Comparison of ENCODE assay signal across 8 mouse cellular contexts in the genomic region with DNA sequence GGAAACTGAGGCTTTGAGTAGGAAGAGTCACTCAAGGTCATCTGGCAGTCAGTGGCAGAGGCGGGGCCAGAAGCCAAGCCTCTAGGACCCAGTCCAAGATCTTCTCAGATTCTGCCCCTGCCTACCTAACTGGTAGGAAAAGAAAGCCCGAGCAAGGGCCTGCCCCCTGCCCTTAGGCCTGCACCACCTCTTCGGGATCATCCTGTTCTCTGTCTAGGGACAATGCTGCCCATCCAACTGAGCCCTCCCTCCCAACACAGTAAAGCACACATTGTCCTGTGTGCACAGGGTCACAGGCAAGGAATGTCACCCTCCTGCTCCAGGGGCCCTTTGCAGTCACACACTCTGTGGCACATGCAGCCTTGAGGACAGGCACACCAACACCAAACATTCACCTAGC. TPM values are rescaled to one million over a fixed set of nuclear protein-coding genes. Genes with fewer than 3 reads are reported as not detected.
DNase-seq lines count a peak whose midpoint lies in the region; ATAC-seq and TF ChIP-seq lines count a peak whose summit lies in the region.
"Had no signal": no experiment of that assay in that cellular context is flagged by ENCODE, and none has a peak within 500 bp of the region (broad histone marks: within the 10 kb centered on the region; RNA-seq: fewer than 3 reads in every experiment).

No protein-coding gene starts in this region.

- 41% methylated on average over 3 of the region's 3 CpGs for WGBS in heart, embryonic 16.5 days
- 55% methylated on average over 3 of the region's 3 CpGs for WGBS in midbrain, embryonic 11.5 days

- H3K36me3 ChIP-seq in G1E (replicated peaks) = peaks cover 3% of the 10 kb centered on the region
- H3K36me3 ChIP-seq in heart, embryonic 16.5 days (ENCODE audit: control insufficient read depth, insufficient read depth) = no peaks in the 10 kb centered on the region; the same call in 1 of the 2 replicates
- no peaks in the 10 kb centered on the region for H3K36me3 ChIP-seq in midbrain, embryonic 11.5 days (ENCODE audit: control insufficient read depth, insufficient read depth, low read length)

- H3K9ac ChIP-seq in heart, embryonic 16.5 days (ENCODE audit: low read length) = peak overlapping the region; percentile 98
- peak overlapping the region; percentile 83; the same call in 1 of the 2 replicates for H3K9ac ChIP-seq in midbrain, embryonic 11.5 days (ENCODE audit: low read length)

- peaks cover 80% of the 10 kb centered on the region for H3K4me1 ChIP-seq in G1E (ENCODE audit: insufficient read depth, low read depth, low read length)
- H3K4me1 ChIP-seq in heart, embryonic 16.5 days (ENCODE audit: control insufficient read depth, insufficient read depth, low read length) = peaks cover 48% of the 10 kb centered on the region
- H3K4me1 ChIP-seq in midbrain, embryonic 11.5 days (ENCODE audit: control insufficient read depth, insufficient read depth, low read length) = peaks cover 36% of the 10 kb centered on the region

- H3K27me3 ChIP-seq in G1E (ENCODE audit: insufficient read depth, low read length) = peaks cover 54% of the 10 kb centered on the region
- no peaks in the 10 kb centered on the region for H3K27me3 ChIP-seq in heart, embryonic 16.5 days (ENCODE audit: control insufficient read depth, insufficient read depth, low read length)
- H3K27me3 ChIP-seq in midbrain, embryonic 11.5 days (ENCODE audit: control insufficient read depth, insufficient read depth, low read length) = peaks cover 19% of the 10 kb centered on the region

- peak overlapping the region; percentile 87 for H3K4me2 ChIP-seq in heart, embryonic 16.5 days (ENCODE audit: low read depth, low read length)
- H3K4me2 ChIP-seq in midbrain, embryonic 11.5 days = peak overlapping the region; percentile 90

- peak overlapping the region; percentile 98 for H3K27ac ChIP-seq in heart, embryonic 16.5 days (ENCODE audit: low read length)
- no peak overlapping the region for H3K27ac ChIP-seq in midbrain, embryonic 11.5 days (ENCODE audit: low read depth, low read length)

- no peak for TF ChIP-seq CTCF in G1E (IDR thresholded peaks at IDR 0.05; ENCODE audit: low read depth, low read length)

- peak overlapping the region; percentile 75; the same call in 1 of the 2 replicates for H3K4me3 ChIP-seq in G1E (ENCODE audit: low read depth, low read length)
- peak overlapping the region; percentile 84 for H3K4me3 ChIP-seq in heart, embryonic 16.5 days (ENCODE audit: low read length)
- H3K4me3 ChIP-seq in midbrain, embryonic 11.5 days (ENCODE audit: low read depth, low read length) = peak overlapping the region; percentile 75

- no peak for ATAC-seq in G1E (ENCODE audit: extremely low read depth, insufficient number of reproducible peaks, low FRiP score, poor library complexity, severe bottlenecking)
- ATAC-seq in heart, embryonic 16.5 days (replicated peaks; ENCODE audit: extremely low read depth, insufficient read depth, low FRiP score) = no peak
- no peak for ATAC-seq in midbrain, embryonic 11.5 days (ENCODE audit: low FRiP score)

- DNase-seq in G1E (ENCODE audit: low spot score) = no peak
- DNase-seq in adipocyte (ENCODE audit: low spot score) = peak; percentile 38
- DNase-seq in midbrain, embryonic 11.5 days (ENCODE audit: low spot score, missing footprints) = no peak
- no peak for DNase-seq in embryo, embryonic 10 days (ENCODE audit: low spot score)
- DNase-seq in spleen, adult 18-20 months = no peak
- DNase-seq in left cerebral cortex, adult 18-20 months (ENCODE audit: low spot score in 2 of 2) = no peak
- DNase-seq: lung, postnatal 10 days had no signal

- no peaks in the 10 kb centered on the region for H3K9me3 ChIP-seq in G1E (replicated peaks)
- H3K9me3 ChIP-seq in heart, embryonic 16.5 days (replicated peaks; ENCODE audit: control insufficient read depth, low read length) = no peaks in the 10 kb centered on the region
- no peaks in the 10 kb centered on the region for H3K9me3 ChIP-seq in midbrain, embryonic 11.5 days (ENCODE audit: control insufficient read depth, low read length)

RNA-seq across cellular contexts. Expression of a gene that starts 1.3 kb away (rescaled TPM):
- total RNA-seq in G1E (2014; fragmentation: Nextera tagmentation) (3.3 and 6.8 TPM in 2 replicates), G1E (2017) (1.0 and 1.3 TPM in 2 replicates)
- polyA plus RNA-seq in G1E (2012) = 12.6 and 15.1 TPM in 2 replicates
- polyA plus RNA-seq in heart, embryonic 16.5 days (2015; fragmentation: Nextera tagmentation; extraction: Ambion mirVana) = 18.0 and 25.2 TPM in 2 replicates
- polyA plus RNA-seq in midbrain, embryonic 11.5 days (2014; fragmentation: Nextera tagmentation; extraction: Ambion mirVana) = 12.5 and 16.2 TPM in 2 replicates
- 10 to 100 TPM; 29.6 to 36.2 TPM for total RNA-seq in left cerebral cortex, adult 18-20 months (2021)

RNA-seq across cellular contexts. Expression of a gene that starts 14.5 kb away (rescaled TPM):
- total RNA-seq in G1E (2014; fragmentation: Nextera tagmentation) (0.23 and 0.58 TPM in 2 replicates), G1E (2017) (0.17 and 0.22 TPM in 2 replicates)
- 0.07 and 0.09 TPM in 2 replicates for polyA plus RNA-seq in G1E (2012)
- polyA plus RNA-seq in heart, embryonic 16.5 days (2015; fragmentation: Nextera tagmentation; extraction: Ambion mirVana) = 27.3 and 31.9 TPM in 2 replicates
- polyA plus RNA-seq in midbrain, embryonic 11.5 days (2014; fragmentation: Nextera tagmentation; extraction: Ambion mirVana) = 4.9 and 5.5 TPM in 2 replicates
- total RNA-seq in left cerebral cortex, adult 18-20 months (2021) = 10 to 100 TPM in 1 of 2 experiments, 1 to 10 TPM in 1; 8.0 to 10.7 TPM

RNA-seq across cellular contexts. Expression of a gene that starts 41.9 kb away (rescaled TPM):
- total RNA-seq in G1E (2014; fragmentation: Nextera tagmentation) = not detected in 2 replicates
- 0.06 and 0.11 TPM in 2 replicates for total RNA-seq in G1E (2017)
- 0.15 TPM in 2 replicates for polyA plus RNA-seq in G1E (2012)
- 2.3 and 2.6 TPM in 2 replicates for polyA plus RNA-seq in heart, embryonic 16.5 days (2015; fragmentation: Nextera tagmentation; extraction: Ambion mirVana)
- polyA plus RNA-seq in midbrain, embryonic 11.5 days (2014; fragmentation: Nextera tagmentation; extraction: Ambion mirVana) = 0.40 and 0.66 TPM in 2 replicates
- 1 to 10 TPM; 4.2 to 6.4 TPM for total RNA-seq in left cerebral cortex, adult 18-20 months (2021)

RNA-seq across cellular contexts. Expression of a gene that starts 43.4 kb away (rescaled TPM):
- total RNA-seq in G1E (2014; fragmentation: Nextera tagmentation) (13.5 and 17.7 TPM in 2 replicates), G1E (2017) (15.4 and 20.4 TPM in 2 replicates)
- 43.6 and 44.0 TPM in 2 replicates for polyA plus RNA-seq in G1E (2012)
- polyA plus RNA-seq in heart, embryonic 16.5 days (2015; fragmentation: Nextera tagmentation; extraction: Ambion mirVana) = 71.1 and 77.3 TPM in 2 replicates
- polyA plus RNA-seq in midbrain, embryonic 11.5 days (2014; fragmentation: Nextera tagmentation; extraction: Ambion mirVana) = 32.5 and 34.1 TPM in 2 replicates
- 10 to 100 TPM; 43.3 to 56.1 TPM for total RNA-seq in left cerebral cortex, adult 18-20 months (2021)
